Mouse (Mus musculus): ENCODE results near the gene Sgk2. TPM values are rescaled to one million over a fixed set of nuclear protein-coding genes. Genes with fewer than 3 reads are reported as not detected.

Sgk2 gene
- total and polyA plus RNA-seq, 2 experiments from 2014 or later, result not detected

DNA sequence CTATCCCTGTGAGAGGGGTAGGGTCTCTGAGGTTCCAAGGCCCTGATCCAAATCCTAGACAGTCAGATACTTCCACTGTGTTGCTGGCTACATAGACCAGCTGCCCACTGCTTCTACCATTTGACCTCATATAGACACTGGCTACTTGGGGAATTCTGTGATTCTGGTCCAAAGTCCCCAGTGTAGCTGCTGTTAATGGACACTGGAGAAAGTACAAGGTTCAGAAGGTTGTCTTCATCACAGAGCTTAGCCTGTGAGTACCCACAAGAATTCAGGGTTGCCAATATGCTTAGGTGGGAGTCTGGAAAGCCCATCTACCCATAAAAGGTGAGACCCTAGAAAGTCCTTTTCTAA is 4.9 kb downstream of the Sgk2 start:
- DNase-seq (ENCODE audit: low spot score) (no peak), ATAC-seq (ENCODE audit: low FRiP score) (no peak)
- Histone ChIP-seq H3K9ac (replicated peaks; ENCODE audit: low read length, poor library complexity, severe bottlenecking) (no peak overlapping the region), H3K9me3 (ENCODE audit: low read length) (no peaks in the 10 kb centered on the region), H3K36me3 (ENCODE audit: insufficient read depth, low read length) (no peaks in the 10 kb centered on the region), H3K4me3 (ENCODE audit: low read depth, low read length) (no peak overlapping the region), H3K27ac (ENCODE audit: low read depth, low read length) (no peak overlapping the region), H3K4me2 (ENCODE audit: low read depth, low read length, poor library complexity, severe bottlenecking) (no peak overlapping the region), H3K4me1 (ENCODE audit: insufficient read depth, low read length) (no peaks in the 10 kb centered on the region), H3K27me3 (ENCODE audit: insufficient read depth, low read length) (no peaks in the 10 kb centered on the region)
- TF ChIP-seq CTCF (IDR thresholded peaks at IDR 0.05), result no peak

DNA sequence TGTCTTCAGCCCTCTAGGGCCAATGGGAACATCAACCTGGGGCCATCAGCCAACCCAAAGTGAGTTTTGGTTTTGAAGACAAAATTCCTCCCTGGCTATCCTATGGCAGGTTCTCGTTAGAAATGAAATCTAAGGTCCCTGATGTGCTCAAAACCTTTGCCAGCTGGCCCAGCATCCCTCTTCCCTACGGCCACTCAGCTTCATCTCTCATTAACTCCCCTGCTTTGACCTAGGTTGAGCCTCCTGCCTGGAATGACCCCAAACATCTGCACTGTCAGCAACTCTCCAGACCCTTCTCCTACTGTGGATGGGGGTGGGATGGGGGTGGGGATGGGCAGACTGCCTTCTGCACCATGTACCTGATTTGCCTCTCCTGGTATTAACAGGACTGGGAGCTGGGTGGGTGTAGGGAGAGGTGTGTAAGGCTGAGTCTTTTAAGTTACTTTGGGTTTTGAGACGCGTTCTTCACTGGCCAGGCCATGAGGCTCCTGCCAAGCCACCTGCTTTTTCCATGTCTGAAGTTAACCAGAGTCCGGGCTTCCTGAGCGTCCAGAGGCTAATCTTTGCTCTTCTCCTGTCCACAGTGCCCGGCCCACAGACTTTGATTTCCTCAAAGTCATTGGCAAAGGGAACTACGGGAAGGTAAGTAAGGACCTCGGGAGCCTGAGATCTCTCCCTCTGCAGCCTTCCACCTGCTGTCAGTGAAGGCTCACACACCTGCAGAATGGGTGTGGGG is 6.9 kb downstream of the Sgk2 start:
- no peak for ATAC-seq (ENCODE audit: low FRiP score)
- Histone ChIP-seq H3K4me3 (ENCODE audit: low read depth, low read length) (no peak overlapping the region), H3K9ac (replicated peaks; ENCODE audit: low read length, poor library complexity, severe bottlenecking) (no peak overlapping the region), H3K4me1 (ENCODE audit: insufficient read depth, low read length) (no peaks in the 10 kb centered on the region), H3K4me2 (ENCODE audit: low read depth, low read length, poor library complexity, severe bottlenecking) (no peak overlapping the region), H3K27me3 (ENCODE audit: insufficient read depth, low read length) (no peaks in the 10 kb centered on the region), H3K36me3 (ENCODE audit: insufficient read depth, low read length) (no peaks in the 10 kb centered on the region), H3K27ac (ENCODE audit: low read depth, low read length) (no peak overlapping the region), H3K9me3 (ENCODE audit: low read length) (no peaks in the 10 kb centered on the region)
- no peak for TF ChIP-seq CTCF (IDR thresholded peaks at IDR 0.05)
- no peak for DNase-seq (ENCODE audit: low spot score)
- WGBS, result 81% methylated on average over 9 of the region's 9 CpGs

DNA sequence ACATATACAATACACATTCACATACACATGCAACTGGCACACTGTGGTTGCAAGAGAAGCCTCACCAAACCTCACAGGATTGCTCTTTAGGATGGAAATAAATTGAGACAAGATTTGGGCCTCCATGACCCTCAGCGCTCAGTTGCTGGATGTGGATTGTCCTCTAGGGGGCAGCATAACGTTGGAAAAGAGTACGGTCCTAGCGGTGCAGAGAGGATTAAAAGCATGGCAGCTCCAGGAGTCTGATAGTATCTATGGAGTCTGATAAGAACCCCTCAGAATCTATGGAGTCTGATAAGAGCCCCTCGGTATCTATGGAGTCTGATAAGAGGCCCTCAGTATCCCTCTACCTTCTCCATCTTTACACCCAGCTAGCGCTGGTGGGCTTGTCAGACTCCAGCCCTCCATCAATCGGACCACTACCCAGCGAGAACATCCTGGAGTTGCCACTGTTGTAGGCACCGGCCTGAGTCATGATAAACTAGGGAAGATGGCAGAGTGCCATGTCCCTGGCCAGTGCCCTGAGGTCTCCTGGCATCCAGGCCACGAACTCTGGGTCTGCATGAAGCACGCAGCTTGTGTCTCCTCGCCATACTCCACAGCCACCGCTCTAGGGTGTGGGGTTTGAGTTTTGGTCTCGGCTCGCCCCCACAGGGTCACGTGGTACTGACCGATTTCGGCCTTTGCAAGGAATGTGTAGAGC is 11.5 kb downstream of the Sgk2 start:
- Histone ChIP-seq H3K36me3 (ENCODE audit: insufficient read depth, low read length) (no peaks in the 10 kb centered on the region), H3K27me3 (ENCODE audit: insufficient read depth, low read length) (no peaks in the 10 kb centered on the region), H3K4me1 (ENCODE audit: insufficient read depth, low read length) (no peaks in the 10 kb centered on the region), H3K9ac (replicated peaks; ENCODE audit: low read length, poor library complexity, severe bottlenecking) (no peak overlapping the region), H3K27ac (ENCODE audit: low read depth, low read length) (no peak overlapping the region), H3K4me2 (ENCODE audit: low read depth, low read length, poor library complexity, severe bottlenecking) (0 out of 2 replicates have a peak overlapping the region, but pooled peaks have one; percentile 2), H3K4me3 (ENCODE audit: low read depth, low read length) (no peak overlapping the region), H3K9me3 (ENCODE audit: low read length) (no peaks in the 10 kb centered on the region)
- ATAC-seq (ENCODE audit: low FRiP score), result peak; percentile 38; the same call in 1 of the 2 replicates
- TF ChIP-seq CTCF (IDR thresholded peaks at IDR 0.05), result peak; percentile 83
- 40% methylated on average over 18 of the region's 18 CpGs for WGBS
- DNase-seq (ENCODE audit: low spot score), result peak; percentile 77

DNA sequence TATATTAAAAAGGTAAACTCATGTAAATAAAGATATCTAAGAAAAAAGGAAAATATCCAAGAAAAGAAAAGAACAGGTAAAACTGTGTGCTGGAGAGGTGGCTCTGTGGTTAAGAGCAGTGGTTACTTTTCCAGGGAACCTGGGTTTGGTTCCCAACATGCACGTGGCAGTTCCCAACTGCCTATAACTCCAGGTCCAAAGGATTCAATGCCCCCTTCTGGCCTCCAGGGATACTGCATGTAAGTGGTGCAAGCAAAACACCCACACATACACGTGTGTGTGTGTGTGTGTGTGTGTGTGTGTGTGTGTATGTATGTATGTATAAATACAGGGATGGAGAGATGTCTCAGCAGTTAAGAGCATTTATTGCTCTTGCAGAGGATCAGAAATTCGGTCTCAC is 12.6 kb downstream of the Sgk2 start:
- DNase-seq (ENCODE audit: low spot score) (peak; percentile 21), ATAC-seq (ENCODE audit: low FRiP score) (no peak)
- Histone ChIP-seq H3K4me3 (ENCODE audit: low read depth, low read length) (no peak overlapping the region), H3K27me3 (ENCODE audit: insufficient read depth, low read length) (no peaks in the 10 kb centered on the region), H3K36me3 (ENCODE audit: insufficient read depth, low read length) (no peaks in the 10 kb centered on the region), H3K4me2 (ENCODE audit: low read depth, low read length, poor library complexity, severe bottlenecking) (no peak overlapping the region), H3K9me3 (ENCODE audit: low read length) (no peaks in the 10 kb centered on the region), H3K4me1 (ENCODE audit: insufficient read depth, low read length) (no peaks in the 10 kb centered on the region), H3K27ac (ENCODE audit: low read depth, low read length) (no peak overlapping the region), H3K9ac (replicated peaks; ENCODE audit: low read length, poor library complexity, severe bottlenecking) (no peak overlapping the region)
- peak; percentile 66 for TF ChIP-seq CTCF (IDR thresholded peaks at IDR 0.05)
- 30% methylated on average over 3 of the region's 3 CpGs for WGBS

DNA sequence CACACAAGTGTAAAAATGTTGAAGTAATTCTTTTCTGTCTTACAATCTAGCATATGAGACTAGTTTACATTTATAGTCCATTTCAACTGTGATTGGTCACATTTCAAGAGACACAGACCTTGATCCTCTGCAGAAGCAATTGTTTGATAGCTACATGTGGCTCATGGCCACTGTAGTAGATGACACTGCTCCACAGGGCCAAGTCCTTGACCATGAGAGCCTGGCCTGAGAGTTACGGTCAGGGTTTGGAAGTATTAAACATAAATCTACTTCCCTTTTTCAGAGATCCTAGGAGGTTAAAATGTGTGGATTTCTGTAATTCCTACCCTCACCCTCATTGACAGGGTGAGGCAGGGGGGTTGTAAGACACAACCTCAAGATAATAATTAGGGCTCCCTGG is 13.9 kb downstream of the Sgk2 start:
- ATAC-seq (ENCODE audit: low FRiP score), result no peak
- 90% methylated on average over 1 of the region's 1 CpGs for WGBS
- no peak for DNase-seq (ENCODE audit: low spot score)
- no peak for TF ChIP-seq CTCF (IDR thresholded peaks at IDR 0.05)
- Histone ChIP-seq H3K4me1 (ENCODE audit: insufficient read depth, low read length) (no peaks in the 10 kb centered on the region), H3K9me3 (ENCODE audit: low read length) (no peaks in the 10 kb centered on the region), H3K27ac (ENCODE audit: low read depth, low read length) (no peak overlapping the region), H3K9ac (replicated peaks; ENCODE audit: low read length, poor library complexity, severe bottlenecking) (no peak overlapping the region), H3K27me3 (ENCODE audit: insufficient read depth, low read length) (no peaks in the 10 kb centered on the region), H3K4me2 (ENCODE audit: low read depth, low read length, poor library complexity, severe bottlenecking) (no peak overlapping the region), H3K4me3 (ENCODE audit: low read depth, low read length) (no peak overlapping the region), H3K36me3 (ENCODE audit: insufficient read depth, low read length) (no peaks in the 10 kb centered on the region)

DNA sequence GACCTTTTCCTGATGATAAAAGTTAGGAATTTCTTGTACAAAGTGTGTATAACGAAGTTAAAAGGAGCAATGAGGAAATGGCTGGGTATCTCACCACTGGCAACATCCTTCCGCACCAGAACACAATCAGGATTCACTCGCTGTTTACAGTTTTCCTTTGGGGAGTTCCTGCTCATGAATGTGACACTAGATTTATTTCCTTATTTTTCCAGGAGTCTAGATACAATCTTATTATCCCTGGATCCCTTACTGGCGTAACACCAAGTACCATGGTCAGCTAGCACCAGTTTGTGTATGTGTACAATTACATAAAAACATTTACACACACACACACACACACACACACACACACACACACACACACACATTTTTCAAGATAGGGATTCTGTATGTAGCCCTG is 20.2 kb downstream of the Sgk2 start:
- Histone ChIP-seq H3K9ac (replicated peaks; ENCODE audit: low read length, poor library complexity, severe bottlenecking) (no peak overlapping the region), H3K36me3 (ENCODE audit: insufficient read depth, low read length) (no peaks in the 10 kb centered on the region)
- DNase-seq (ENCODE audit: low spot score), result no peak

More for the DNA sequence above, 20.2 kb downstream of the Sgk2 start:
- Histone ChIP-seq H3K27me3 (ENCODE audit: insufficient read depth, low read length) (no peaks in the 10 kb centered on the region), H3K4me1 (ENCODE audit: insufficient read depth, low read length) (no peaks in the 10 kb centered on the region), H3K9me3 (ENCODE audit: low read length) (no peaks in the 10 kb centered on the region), H3K4me3 (ENCODE audit: low read depth, low read length) (no peak overlapping the region), H3K4me2 (ENCODE audit: low read depth, low read length, poor library complexity, severe bottlenecking) (no peak overlapping the region), H3K27ac (ENCODE audit: low read depth, low read length) (no peak overlapping the region)
- TF ChIP-seq CTCF (IDR thresholded peaks at IDR 0.05), result no peak
- ATAC-seq (ENCODE audit: low FRiP score), result no peak
- WGBS, result 86% methylated on average over 4 of the region's 4 CpGs

All from midbrain, postnatal 0 days (tissue).